Mouse (Mus musculus): ENCODE data around the gene Tnxb.
"Not testable (repeated sequence)": the region's sequence is repeated elsewhere in the genome, so short reads cannot be mapped to it uniquely, and the experiment has no call there.

Tnxb gene

GRCm38 (mm10) chr17:34684253-34684893 lies 14.0 kb downstream of the Tnxb start:
- no peak for DNase-seq (ENCODE audit: low spot score)

DNA sequence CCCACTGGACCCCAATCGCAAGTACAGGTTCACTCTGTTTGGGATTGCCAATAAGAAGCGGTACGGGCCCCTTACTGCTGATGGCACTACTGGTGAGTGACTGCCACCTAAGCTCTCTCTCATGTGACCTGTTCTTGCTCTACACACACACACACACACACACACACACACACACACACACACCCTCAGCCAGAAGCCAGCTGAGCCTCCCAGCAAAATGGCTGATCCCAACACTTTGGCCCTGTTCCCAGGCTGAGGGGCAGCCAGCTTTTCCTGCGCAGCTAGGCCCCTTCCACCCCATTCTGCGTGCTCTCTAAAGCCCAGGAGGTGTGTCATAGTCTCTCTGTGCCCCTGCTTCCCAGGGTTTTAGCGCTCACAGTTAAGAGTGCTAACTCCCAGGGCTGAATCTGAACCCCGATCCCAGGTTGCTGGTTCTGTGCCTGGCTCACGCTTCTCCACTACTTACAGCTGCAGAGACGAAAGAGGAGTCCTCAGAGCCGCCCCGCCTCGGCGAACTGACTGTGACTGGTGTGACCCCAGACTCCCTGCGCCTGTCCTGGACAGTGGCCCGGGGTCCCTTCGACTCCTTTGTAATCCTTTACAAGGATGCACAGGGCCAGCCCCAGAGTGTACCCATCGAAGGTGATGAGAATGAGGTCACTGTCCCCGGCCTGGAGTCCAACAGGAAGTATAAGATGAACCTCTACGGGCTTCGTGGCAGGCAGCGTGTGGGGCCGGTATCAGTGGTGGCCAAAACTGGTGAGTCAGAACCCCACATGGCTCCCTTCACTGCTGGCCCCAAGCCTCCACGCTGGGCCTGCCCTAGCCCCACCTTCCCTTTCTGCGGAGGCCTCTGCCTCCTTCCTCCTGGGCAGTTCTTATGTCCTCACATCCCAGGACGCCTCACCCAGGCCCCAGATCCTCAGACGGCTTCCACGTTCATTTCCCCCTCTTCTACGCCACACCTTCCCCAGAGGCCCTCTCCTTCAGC lies 15.1 kb downstream of the Tnxb start:
- DNase-seq (ENCODE audit: low spot score), result no peak

DNA sequence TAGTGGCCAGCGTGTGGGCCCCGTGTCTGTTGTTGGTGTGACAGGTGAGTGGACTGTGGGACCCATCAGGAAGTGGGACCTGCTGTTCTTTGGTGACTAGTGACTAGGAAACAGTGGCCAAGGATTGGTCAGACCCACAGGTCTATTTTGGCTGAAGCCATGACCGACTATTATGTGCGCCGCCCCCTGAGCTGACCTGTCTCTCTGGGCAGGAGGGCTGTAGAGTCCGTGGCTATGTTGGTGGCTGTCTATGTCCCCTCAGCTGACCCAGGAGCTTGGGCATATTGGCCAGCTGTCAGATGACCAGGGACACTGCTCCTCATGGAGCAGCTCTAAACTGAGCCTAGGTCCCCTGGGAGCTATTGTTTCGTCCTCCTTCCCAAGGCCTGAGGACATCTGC lies 18.6 kb downstream of the Tnxb start:
- DNase-seq (ENCODE audit: low spot score), result no peak

GRCm38 (mm10) chr17:34690458-34690857 lies 20.1 kb downstream of the Tnxb start:
- DNase-seq (ENCODE audit: low spot score), result no peak

DNA sequence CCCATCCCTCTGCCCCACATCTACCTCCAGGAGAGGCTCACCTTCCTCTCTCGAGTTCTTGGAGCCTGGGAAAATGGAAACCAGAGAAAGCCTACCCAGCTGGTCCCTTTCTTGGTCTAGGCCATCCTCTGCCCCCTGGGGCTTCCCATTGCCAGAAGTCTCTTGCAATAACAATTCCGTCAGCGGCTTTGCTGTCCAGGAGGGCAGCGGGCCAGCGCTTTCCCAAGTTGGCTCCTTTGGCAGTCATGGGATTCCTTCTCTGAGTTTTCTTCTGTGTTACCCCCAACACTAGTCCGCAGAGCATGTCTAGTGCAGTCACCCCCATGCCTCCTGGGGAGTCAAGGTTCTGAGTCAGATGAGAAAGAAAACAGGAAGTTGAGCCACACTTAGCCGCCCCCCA lies 22.6 kb downstream of the Tnxb start:
- DNase-seq (ENCODE audit: low spot score), result no peak

DNA sequence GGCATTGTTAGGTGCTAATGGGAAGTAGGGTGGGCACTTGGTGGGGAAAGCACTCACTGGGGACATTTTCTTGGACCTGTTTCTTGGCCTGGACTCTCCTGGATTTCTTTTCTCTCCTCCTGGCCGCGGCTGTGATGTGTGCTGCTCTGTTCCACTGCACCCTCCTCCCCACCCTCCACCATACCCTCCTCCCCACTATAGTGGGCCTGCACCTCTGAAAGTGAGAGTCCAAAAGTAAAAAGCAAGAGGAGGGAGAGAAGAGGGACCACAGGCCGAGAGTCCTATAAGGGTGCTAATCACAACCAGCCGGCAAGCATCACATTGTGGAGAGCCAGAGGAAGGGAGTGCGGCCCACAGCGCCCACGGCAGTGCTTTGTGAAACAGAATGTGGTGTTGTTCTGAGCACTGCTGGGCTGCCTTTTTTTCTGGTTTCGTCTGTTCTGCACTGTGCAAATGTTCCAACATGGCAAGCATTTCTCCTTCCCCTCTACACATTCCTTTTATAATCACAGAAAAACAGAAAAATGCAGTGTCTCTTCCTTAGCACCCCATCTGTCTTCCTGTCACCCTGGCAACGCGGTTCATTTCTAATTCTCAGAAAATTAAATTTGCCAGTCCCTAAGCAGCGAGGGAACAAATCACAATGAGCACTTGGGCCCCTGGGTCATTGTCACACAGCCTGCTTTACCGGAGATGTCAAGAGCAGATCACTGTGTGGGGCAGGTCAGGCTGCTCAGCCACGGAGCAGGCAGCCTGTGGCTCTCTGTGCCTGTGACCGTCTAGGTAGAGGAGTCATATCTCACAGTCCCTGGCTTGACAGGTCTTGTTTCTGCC lies 29.5 kb downstream of the Tnxb start:
- DNase-seq (ENCODE audit: low spot score), result no peak

DNA sequence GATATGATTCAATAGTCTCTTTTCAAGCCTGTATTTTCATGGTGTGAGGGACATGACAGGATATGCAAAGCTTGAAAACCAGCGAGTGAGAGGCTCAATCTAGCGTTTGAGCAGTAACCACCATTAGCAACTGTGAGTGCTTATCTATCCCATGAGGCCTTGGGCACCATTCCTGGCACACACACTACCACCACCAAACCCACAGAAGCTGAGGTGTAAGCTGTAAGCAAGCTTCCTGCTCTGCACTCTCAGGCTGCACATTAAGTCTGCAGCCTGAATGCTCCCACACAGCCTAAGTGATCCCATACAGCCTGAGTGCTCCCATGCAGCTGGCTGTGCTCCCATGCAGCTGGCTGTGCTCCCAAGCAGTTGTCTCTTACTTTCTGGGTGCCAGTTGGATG lies 30.3 kb downstream of the Tnxb start:
- DNase-seq (ENCODE audit: low spot score), result no peak

DNA sequence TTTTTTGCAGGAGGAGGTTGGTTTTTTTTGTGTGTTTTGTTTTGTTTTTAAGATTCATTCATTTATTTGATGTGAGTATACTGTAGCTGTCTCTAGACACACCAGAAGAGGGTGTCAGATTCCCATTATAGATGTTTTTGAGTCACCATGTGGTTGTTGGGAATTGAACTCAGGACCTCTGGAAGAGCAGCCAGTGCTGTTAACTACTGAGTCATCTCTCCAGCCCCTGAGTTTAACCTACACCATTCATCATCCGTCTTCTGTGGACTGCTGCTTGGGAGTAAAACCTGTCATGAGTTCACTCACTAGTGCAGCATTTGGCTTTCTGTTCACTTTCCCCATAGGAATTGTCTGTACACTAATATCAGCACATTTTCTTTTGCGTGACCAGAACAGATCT lies 36.1 kb downstream of the Tnxb start:
- not testable (repeated sequence) for DNase-seq (ENCODE audit: low spot score)

- DNase-seq (ENCODE audit: low spot score), result peak; percentile 43
Measured at GRCm38 (mm10) chr17:34712951-34713350, 42.6 kb downstream of the Tnxb start.

- DNase-seq (ENCODE audit: low spot score), result not testable (repeated sequence)
Measured at GRCm38 (mm10) chr17:34714181-34714907, 44.0 kb downstream of the Tnxb start.

- DNase-seq (ENCODE audit: low spot score), result not testable (repeated sequence)
Measured at GRCm38 (mm10) chr17:34714908-34715445, 44.6 kb downstream of the Tnxb start.

DNA sequence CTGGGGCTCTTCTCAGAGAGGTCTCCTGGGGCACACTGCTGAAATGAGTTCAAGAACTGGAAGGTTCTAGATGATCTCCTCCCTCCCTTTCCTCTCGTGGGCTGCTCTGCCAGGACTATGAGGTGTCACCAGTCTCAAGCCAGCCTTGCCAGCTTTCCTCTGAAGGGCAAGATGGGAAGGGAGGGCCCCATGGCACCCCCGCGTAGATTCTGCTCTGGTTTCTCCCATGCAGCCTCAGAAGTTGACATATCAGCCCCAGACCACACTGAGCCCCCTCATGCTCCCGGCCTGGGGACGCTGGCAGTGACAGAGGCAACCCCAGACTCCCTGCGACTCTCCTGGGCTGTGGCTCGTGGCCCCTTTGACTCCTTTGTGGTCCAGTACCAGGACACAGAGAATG lies 45.1 kb downstream of the Tnxb start:
- DNase-seq (ENCODE audit: low spot score), result not testable (repeated sequence)

GRCm38 (mm10) chr17:34716247-34716646 lies 45.9 kb downstream of the Tnxb start:
- DNase-seq (ENCODE audit: low spot score), result no peak

DNA sequence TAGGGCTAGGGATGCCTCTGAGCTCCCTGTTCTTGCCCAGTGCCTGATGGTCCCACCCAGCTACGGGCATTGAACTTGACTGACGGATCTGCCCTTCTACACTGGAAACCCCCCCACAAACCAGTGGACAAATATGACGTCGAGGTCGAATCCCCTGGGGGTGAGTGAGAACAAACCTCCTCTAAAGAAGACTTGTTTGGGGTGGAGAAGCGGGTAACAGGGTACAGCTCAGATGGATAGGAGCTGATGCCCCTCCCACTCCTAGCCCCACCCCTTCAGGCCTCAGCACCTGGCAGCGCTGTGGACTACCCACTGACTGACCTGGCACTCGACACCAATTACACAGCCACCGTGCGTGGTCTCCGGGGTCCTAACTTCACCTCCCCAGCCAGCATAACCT lies 47.1 kb downstream of the Tnxb start:
- DNase-seq (ENCODE audit: low spot score), result no peak

GRCm38 (mm10) chr17:34719886-34720285 lies 49.6 kb downstream of the Tnxb start:
- not testable (repeated sequence) for DNase-seq (ENCODE audit: low spot score)

GRCm38 (mm10) chr17:34722238-34722637 lies 51.9 kb downstream of the Tnxb start:
- not testable (repeated sequence) for DNase-seq (ENCODE audit: low spot score)

GRCm38 (mm10) chr17:34723066-34723465 lies 52.7 kb downstream of the Tnxb start:
- peak; percentile 41 for DNase-seq (ENCODE audit: low spot score)

DNA sequence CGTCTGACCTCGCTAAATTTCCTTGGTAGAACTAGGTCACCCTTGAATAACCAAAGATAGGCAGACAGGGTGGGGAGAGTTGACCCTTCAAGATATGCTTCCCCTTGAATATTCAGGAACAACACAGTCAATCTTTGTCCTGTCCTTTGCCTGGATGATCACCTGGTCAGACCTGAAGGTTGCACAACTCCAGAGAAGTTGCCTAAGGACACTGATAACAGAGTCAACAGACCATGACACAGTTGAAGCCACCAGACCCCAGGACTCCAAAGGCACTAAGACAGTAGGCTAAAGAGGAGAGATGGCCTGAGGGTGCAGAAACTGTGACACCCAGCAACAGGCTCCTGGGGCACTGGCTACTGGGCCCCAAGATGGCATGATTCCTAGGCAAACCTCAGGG lies 57.6 kb downstream of the Tnxb start:
- no peak for DNase-seq (ENCODE audit: low spot score)

DNA sequence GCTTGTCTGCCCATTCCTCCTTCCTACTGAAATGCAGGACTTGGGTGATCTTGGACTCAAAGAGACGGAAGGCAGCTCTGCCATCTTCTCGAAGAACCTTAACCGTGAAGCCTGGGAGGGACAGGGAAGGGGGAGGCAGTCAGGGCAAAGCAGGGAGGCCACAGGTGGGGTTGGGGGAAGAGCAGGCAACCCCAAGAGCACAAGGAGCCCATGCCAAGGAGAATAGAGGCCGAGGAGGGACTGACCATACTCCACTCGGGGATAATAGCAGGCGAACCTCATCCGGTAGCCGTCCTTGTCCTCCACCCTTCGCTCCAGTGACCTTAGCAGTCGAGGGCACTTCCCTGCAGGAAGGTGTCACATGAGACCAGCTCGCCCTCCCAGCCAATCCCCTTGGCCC lies 58.8 kb downstream of the Tnxb start:
- not testable (repeated sequence) for DNase-seq (ENCODE audit: low spot score)

DNA sequence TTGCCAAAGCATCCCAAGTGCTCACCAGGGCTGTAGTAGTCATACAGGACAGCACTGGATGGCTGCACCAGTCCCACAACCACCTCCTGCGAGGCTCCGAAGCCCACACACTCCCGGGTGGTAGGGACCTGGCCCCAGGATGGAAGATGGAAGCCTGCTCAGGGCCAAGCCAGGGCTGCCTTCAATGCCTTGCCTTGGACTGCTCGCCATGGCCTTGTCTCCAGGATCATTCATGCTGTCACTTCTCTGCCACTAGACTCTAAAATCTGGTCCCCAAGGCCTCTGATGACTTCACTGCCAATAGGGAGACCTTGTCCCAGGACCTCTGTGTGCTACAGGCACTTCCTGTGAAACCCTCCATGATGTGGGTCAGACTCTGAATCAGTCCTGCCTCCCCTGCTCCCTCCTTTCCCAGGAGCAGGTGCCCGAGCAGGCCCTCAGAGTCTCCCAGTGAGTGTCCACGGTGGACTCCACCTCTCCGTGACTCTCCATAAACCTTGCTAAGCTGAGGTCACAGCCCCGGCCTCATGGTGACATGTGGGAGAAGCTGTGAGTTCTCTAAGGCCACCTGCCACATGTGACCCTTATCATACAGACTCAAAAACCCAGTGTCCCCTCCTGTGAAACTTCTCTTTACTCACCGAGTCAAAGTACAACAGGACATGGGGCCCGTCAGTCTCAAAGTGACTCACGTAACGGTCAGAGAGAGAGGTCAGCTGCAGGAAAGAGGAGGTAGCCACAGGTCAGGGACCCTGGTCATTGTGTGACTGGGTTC lies 59.6 kb downstream of the Tnxb start:
- DNase-seq (ENCODE audit: low spot score), result not testable (repeated sequence)
